Mouse (Mus musculus) forebrain, embryonic 16.5 days (tissue): ENCODE data around the gene Acss3. TPM values are rescaled to one million over a fixed set of nuclear protein-coding genes. Genes with fewer than 3 reads are reported as not detected.

ENCODE experiments used
- ATAC-seq: fragments of 200-750 bp; cut with Nextera tagmentation; 2 replicates; pipeline ENCODE4 v1.8.0; 2017; ENCODE audit warnings: mild to moderate bottlenecking, moderate library complexity
- H3K27ac ChIP-seq: fragments of 300-500 bp; sonication (generic); 2 replicates; pipeline ENCODE4 v1.5.1; 2014; ENCODE audit warnings: low read length, control low read depth
- H3K27me3 ChIP-seq: fragments of 300-500 bp; sonication (generic); replicated peaks from 2 replicates; pipeline ENCODE4 v1.6.1; 2014; ENCODE audit warnings: low read length; ENCODE audit not compliant: control insufficient read depth, insufficient read depth
- H3K36me3 ChIP-seq: fragments of 300-500 bp; sonication (generic); 2 replicates; pipeline ENCODE4 v1.6.1; 2014; ENCODE audit not compliant: control insufficient read depth, insufficient read depth
- H3K4me1 ChIP-seq: fragments of 300-500 bp; sonication (generic); replicated peaks from 2 replicates; pipeline ENCODE4 v1.6.1; 2014; ENCODE audit warnings: low read length; ENCODE audit not compliant: control insufficient read depth, insufficient read depth
- H3K4me2 ChIP-seq: fragments of 300-500 bp; sonication (generic); 2 replicates; pipeline ENCODE4 v1.6.1; 2014; ENCODE audit warnings: mild to moderate bottlenecking, low read length, control low read depth
- H3K4me3 ChIP-seq: fragments of 300-500 bp; sonication (generic); replicated peaks from 2 replicates; pipeline ENCODE4 v1.5.1; 2014; ENCODE audit warnings: mild to moderate bottlenecking, low read length, control low read depth
- H3K9ac ChIP-seq: fragments of 300-500 bp; sonication (generic); replicated peaks from 2 replicates; pipeline ENCODE4 v1.6.1; 2014; ENCODE audit warnings: low read depth, low read length, control low read depth
- H3K9me3 ChIP-seq: fragments of 300-500 bp; sonication (generic); 2 replicates; pipeline ENCODE4 v1.6.1; 2016; ENCODE audit warnings: low read length; ENCODE audit not compliant: control insufficient read depth
- WGBS: fragments of 180-500 bp; shearing (Covaris S2); extraction: QIAGEN DNeasy Blood & Tissue Kit; methylation state at CpG from one replicate; pipeline ENCODE4 v1.1.7; 2014; 5-methylcytosine and 5-hydroxymethylcytosine counted together
- polyA plus RNA-seq: library from polyadenylated mRNA; unstranded; fragments of >200 nt; fragmentation: Nextera tagmentation; extraction: Ambion mirVana; gene quantifications from 2 replicates; pipeline ENCODE4 v1.2.1, GENCODE M21; 2015

Gene Acss3
- polyA plus RNA-seq, 1 experiment from 2014 or later, result 0.52 TPM

GRCm38 (mm10) chr10:107116709-107117267, 6.7 kb downstream of the Acss3 start:
- H3K27me3 ChIP-seq, result no peaks in the 10 kb centered on the region

GRCm38 (mm10) chr10:107115930-107116642, 7.4 kb downstream of the Acss3 start:
- WGBS, result 6% methylated on average over 1 of the region's 1 CpGs
- ATAC-seq, result peak; percentile 73

More at GRCm38 (mm10) chr10:107116709-107117267, 6.7 kb downstream of the Acss3 start:
- no peaks in the 10 kb centered on the region for H3K36me3 ChIP-seq
- no peak overlapping the region for H3K4me3 ChIP-seq
- H3K27ac ChIP-seq, result no peak overlapping the region
- 69% methylated on average over 4 of the region's 4 CpGs for WGBS
- no peak overlapping the region for H3K4me2 ChIP-seq
- H3K9me3 ChIP-seq, result no peaks in the 10 kb centered on the region
- no peak overlapping the region for H3K9ac ChIP-seq
- no peaks in the 10 kb centered on the region for H3K4me1 ChIP-seq
- ATAC-seq, result no peak

GRCm38 (mm10) chr10:107115121-107115520, 8.3 kb downstream of the Acss3 start:
- WGBS, result 47% methylated on average over 1 of the region's 1 CpGs
- Histone ChIP-seq H3K36me3 (no peaks in the 10 kb centered on the region), H3K9me3 (no peaks in the 10 kb centered on the region), H3K27me3 (no peaks in the 10 kb centered on the region), H3K9ac (no peak overlapping the region), H3K4me2 (no peak overlapping the region), H3K4me3 (no peak overlapping the region), H3K27ac (no peak overlapping the region), H3K4me1 (no peaks in the 10 kb centered on the region)
- no peak for ATAC-seq

More at GRCm38 (mm10) chr10:107115930-107116642, 7.4 kb downstream of the Acss3 start:
- no peak overlapping the region for H3K4me2 ChIP-seq
- no peak overlapping the region for H3K9ac ChIP-seq
- H3K36me3 ChIP-seq, result no peaks in the 10 kb centered on the region
- H3K4me1 ChIP-seq, result no peaks in the 10 kb centered on the region
- no peaks in the 10 kb centered on the region for H3K27me3 ChIP-seq
- no peak overlapping the region for H3K27ac ChIP-seq
- H3K4me3 ChIP-seq, result no peak overlapping the region
- H3K9me3 ChIP-seq, result no peaks in the 10 kb centered on the region

GRCm38 (mm10) chr10:107094452-107094851, 29.0 kb downstream of the Acss3 start:
- Histone ChIP-seq H3K27ac (no peak overlapping the region), H3K27me3 (no peaks in the 10 kb centered on the region), H3K4me2 (no peak overlapping the region), H3K4me3 (no peak overlapping the region), H3K9ac (no peak overlapping the region), H3K36me3 (no peaks in the 10 kb centered on the region), H3K4me1 (peaks cover 5% of the 10 kb centered on the region; the same call in 1 of the 2 replicates), H3K9me3 (no peaks in the 10 kb centered on the region)
- peak; percentile 97 for ATAC-seq
- WGBS, result 28% methylated on average over 3 of the region's 3 CpGs

DNA sequence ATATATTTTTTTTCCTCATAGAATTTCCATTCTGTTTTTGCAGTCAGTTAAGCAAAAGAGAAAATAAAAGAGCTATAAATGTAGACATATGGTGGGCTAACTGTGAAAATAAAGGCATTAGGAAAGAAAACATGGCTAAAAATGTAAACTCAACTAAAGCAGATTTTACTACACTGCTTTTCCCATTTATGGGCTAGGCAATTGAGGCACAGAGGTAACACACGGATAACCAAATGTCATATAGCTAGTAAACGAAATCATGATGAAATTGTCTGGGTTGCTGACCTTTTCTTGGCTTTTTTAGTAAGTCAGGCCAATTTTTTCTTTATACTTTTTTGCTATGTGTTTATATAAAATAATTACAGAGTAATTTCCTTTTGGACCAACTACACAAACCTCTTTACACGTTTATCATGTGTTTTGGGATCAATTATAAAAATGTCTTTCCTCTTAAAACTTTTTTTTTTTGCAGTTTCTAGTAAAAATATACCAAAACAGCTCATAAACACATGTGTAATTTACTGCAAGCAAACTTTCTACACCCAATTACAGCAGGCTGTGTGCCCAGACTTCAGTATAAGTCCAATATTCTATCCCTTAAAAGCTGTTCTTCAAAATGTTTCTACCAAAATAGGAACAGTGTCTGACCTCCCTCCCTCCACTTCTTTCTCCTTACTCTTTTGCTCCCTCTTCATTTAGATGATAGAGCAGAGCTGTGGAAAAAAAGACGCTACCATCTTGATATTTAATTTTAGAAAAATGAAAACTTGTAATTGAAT, 69.4 kb downstream of the Acss3 start:
- 82% methylated on average over 4 of the region's 4 CpGs for WGBS
- no peaks in the 10 kb centered on the region for H3K9me3 ChIP-seq
- no peak for ATAC-seq

GRCm38 (mm10) chr10:107050489-107050888, 73.0 kb downstream of the Acss3 start:
- Histone ChIP-seq H3K36me3 (no peaks in the 10 kb centered on the region), H3K27me3 (no peaks in the 10 kb centered on the region), H3K4me1 (no peaks in the 10 kb centered on the region), H3K27ac (no peak overlapping the region), H3K4me2 (no peak overlapping the region), H3K9me3 (no peaks in the 10 kb centered on the region), H3K9ac (no peak overlapping the region), H3K4me3 (no peak overlapping the region)
- no peak for ATAC-seq
- 87% methylated on average over 2 of the region's 2 CpGs for whole genome bisulfite sequencing

More for the DNA sequence above, 69.4 kb downstream of the Acss3 start:
- H3K4me3 ChIP-seq, result no peak overlapping the region
- no peak overlapping the region for H3K4me2 ChIP-seq
- no peaks in the 10 kb centered on the region for H3K4me1 ChIP-seq
- H3K36me3 ChIP-seq, result no peaks in the 10 kb centered on the region
- no peaks in the 10 kb centered on the region for H3K27me3 ChIP-seq
- no peak overlapping the region for H3K27ac ChIP-seq
- H3K9ac ChIP-seq, result no peak overlapping the region

GRCm38 (mm10) chr10:107042656-107043055, 80.8 kb downstream of the Acss3 start:
- no peak for ATAC-seq
- no peaks in the 10 kb centered on the region for H3K4me1 ChIP-seq
- no peak overlapping the region for H3K4me2 ChIP-seq
- H3K9ac ChIP-seq, result no peak overlapping the region
- H3K27ac ChIP-seq, result no peak overlapping the region
- H3K27me3 ChIP-seq, result no peaks in the 10 kb centered on the region
- 95% methylated on average over 1 of the region's 1 CpGs for WGBS
- no peaks in the 10 kb centered on the region for H3K9me3 ChIP-seq
- H3K4me3 ChIP-seq, result no peak overlapping the region
- H3K36me3 ChIP-seq, result no peaks in the 10 kb centered on the region

DNA sequence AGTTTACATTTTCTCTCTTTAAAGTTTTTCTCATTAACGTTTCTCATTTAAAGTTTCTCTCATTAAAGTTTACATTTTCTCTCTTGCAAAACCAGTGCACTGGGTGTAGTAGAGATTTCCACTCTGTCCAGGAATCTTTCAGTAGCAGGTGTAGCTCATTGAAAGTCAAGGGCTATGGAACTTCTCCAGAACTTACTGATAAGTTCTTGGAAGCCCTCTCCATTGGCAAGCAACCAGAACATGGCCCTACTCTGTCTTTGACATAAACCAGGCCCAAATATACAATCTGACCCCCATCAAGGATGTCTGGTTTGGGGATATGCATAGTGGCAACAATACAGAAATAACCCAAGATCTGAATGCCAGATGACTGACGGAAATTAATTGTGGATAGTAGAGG, 82.6 kb downstream of the Acss3 start:
- Histone ChIP-seq H3K4me2 (no peak overlapping the region), H3K4me3 (no peak overlapping the region), H3K4me1 (no peaks in the 10 kb centered on the region), H3K27me3 (no peaks in the 10 kb centered on the region), H3K27ac (no peak overlapping the region), H3K9ac (no peak overlapping the region), H3K36me3 (no peaks in the 10 kb centered on the region), H3K9me3 (no peaks in the 10 kb centered on the region)
- ATAC-seq, result no peak
- WGBS, result 91% methylated on average over 2 of the region's 2 CpGs

DNA sequence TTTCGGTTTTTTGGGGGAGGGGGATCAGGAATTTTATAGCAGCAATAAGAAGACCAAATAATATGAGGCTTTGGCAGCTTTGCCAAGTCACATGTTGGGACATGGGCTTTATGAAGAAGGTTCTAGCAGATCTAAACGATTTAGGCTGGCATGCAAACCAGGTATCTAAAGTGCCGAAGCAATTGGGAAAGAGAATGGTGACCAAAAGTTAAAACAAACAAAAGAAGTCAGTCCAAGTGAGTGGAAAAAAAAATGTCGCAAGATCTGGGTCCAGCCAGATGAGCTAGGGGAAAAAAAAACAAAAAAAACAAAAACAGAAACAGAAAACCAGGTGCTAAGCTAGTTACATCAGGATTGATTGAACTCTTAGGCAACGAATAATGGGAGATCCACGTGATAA, 83.1 kb downstream of the Acss3 start:
- Histone ChIP-seq H3K4me2 (no peak overlapping the region), H3K36me3 (no peaks in the 10 kb centered on the region), H3K4me1 (no peaks in the 10 kb centered on the region), H3K9ac (no peak overlapping the region), H3K9me3 (no peaks in the 10 kb centered on the region), H3K27ac (no peak overlapping the region), H3K27me3 (no peaks in the 10 kb centered on the region), H3K4me3 (no peak overlapping the region)
- ATAC-seq, result no peak
- 83% methylated on average over 6 of the region's 6 CpGs for WGBS
